Mouse (Mus musculus): Measurements from ENCODE around the gene Supt7l.
A peak's percentile ranks its signal among the peaks of the same experiment; 100 is the strongest.

The Supt7l gene

GRCm38 (mm10) chr5:31492031-31492430 lies 35.6 kb downstream of the Supt7l start:
- no peak for DNase-seq (ENCODE audit: low spot score in 2 of 2)

DNA sequence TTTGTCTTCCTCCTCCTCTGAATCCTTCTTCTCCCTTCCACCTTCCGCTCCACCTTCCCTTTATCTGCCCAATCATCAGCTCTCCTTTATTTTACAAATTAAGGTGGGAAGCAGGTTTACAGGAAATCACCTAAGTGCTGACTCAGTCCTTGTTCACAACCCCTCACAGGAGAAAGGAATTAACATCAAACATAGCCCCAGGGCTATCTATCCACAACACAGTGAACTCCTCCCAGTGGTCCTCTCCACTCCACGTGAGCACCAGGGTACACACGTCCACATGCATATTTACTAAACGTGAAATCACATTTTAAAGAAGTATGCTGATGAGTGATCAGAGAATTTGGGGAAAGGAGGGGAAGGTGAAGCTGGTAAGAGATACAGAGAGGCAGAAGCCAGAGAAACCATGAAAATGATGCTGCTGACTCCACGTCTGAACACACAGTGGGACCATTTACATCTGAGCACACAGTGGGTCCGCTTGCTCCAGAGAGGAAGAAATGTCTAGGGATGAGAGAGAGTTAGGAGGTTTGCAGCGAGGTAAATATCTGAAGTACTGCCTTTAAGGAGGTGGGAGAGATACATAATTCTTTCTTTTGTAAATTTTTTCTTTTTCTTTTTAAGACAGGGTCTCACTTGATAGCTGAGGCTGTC lies 38.4 kb downstream of the Supt7l start:
- DNase-seq (ENCODE audit: low spot score in 2 of 2), result no peak

- DNase-seq (ENCODE audit: low spot score in 2 of 2), result no peak
Observed at GRCm38 (mm10) chr5:31487889-31488288, 39.7 kb downstream of the Supt7l start.

- DNase-seq (ENCODE audit: low spot score in 2 of 2), result no peak
Observed at GRCm38 (mm10) chr5:31485440-31485839, 42.2 kb downstream of the Supt7l start, which contains the start of gene 4930548H24Rik. Gene 4930548H24Rik, plus strand, starts transcription at chr5:31485740.

GRCm38 (mm10) chr5:31480536-31480935 lies 47.1 kb downstream of the Supt7l start:
- DNase-seq (ENCODE audit: low spot score in 2 of 2), result no peak

DNA sequence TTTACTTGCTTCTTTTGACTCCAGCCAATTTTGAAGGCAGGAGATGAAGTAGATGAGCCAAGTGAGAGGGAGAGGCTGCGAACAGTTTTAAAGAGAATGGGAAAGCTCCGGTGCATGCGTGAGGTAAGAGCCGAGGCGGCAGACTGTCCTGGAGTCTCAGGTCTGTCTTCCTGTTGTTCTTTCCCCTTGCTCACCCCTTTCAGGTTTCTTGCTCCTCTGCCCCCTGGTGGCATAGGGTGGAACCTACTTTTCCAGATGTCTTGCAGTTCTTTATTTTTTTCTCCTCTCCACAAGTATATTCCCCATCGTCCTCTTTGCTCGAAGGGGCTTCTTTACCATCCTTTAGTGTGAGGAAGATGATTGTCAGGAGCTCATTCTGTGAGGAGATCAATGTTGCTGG lies 57.3 kb downstream of the Supt7l start:
- DNase-seq (ENCODE audit: low spot score in 2 of 2), result peak in 1 of 2 experiments; percentile 54

GRCm38 (mm10) chr5:31469711-31470110 lies 57.9 kb downstream of the Supt7l start:
- DNase-seq (ENCODE audit: low spot score in 2 of 2), result no peak

DNA sequence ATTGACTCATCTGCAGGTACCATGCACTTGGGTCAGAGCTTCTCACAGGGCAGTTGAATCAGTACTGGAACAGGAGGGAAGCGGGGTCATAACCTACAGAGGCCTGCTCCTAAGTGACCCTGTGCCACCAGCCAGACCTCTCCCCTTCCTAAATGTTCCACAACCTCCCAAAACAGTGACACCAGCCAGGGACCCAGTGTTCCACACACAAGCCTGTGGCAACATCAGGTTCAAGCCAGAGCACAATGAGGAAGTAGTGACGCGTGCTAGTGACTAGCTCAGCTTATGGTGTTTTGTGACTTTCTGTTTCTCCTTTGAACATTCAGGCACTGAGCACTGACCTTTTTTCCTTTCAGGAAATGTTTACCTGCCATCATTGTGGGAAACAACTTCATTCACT lies 59.8 kb downstream of the Supt7l start:
- no peak for DNase-seq (ENCODE audit: low spot score in 2 of 2)

Data from spleen, postnatal 14 days (tissue).